Mouse (Mus musculus): ENCODE results near the gene Fam71a.

The Fam71a gene

DNA sequence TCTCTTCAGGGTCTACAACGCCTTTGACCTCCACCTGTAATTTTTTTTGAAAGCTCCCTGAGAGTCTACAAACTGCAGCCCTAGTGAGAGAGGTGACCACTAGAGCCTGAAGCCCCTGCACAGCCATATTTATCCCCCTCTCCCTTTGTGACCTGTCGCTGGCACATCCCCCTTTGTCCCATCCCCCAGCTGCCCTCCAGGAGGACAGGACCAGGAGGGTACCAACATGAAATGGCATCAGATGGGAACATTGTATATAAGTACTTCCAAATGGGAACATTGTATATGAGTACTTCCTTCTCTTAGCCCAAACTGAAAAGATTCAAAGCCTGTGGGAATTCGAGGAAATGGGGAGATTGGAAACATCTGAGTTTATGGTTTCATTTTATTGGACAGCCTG lies at the start of gene Fam71a:
TSS of gene Fam71a (minus strand) at position 101 of the 400 bp plus-strand sequence.
- no peak for DNase-seq

DNA sequence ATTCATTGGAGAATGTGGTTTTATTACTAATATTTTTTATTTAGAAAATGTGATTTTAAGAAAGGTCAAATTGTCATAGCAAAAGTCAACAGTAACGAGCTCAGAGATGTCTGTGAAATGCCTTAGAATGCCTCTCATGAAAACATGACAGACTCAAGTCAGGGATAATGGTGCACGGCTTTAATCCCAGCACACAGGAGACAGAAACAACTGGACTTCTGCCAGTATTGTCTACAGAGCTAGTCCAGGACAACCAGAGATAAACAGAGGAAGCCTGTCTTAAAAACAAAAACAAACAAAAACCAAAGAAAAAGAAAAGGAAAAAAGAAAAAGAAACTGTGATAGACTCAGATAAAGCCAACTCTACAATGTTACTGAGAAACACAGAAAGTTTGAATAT lies 46.5 kb upstream of the Fam71a start:
- no peak for DNase-seq

DNA sequence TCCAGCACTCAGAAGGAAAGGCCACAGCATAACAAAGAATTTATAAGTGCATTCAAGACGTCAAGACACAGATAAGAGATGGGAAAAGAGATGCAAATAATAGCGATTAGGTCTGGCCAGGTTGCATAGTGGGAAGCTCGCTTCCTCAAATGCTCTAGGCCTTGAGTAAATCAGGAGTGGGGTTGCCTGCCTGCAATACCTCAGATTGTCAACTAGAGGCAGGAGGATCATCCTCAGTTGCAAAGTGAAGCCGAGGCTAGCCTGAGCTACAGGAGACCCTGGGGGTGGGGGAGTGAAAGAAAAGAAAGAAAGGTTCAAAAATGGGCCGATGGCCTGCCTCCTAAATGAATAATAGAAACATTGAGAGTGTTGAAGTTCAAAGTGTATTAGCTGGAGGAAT lies 41.2 kb upstream of the Fam71a start:
- DNase-seq, result no peak

DNA sequence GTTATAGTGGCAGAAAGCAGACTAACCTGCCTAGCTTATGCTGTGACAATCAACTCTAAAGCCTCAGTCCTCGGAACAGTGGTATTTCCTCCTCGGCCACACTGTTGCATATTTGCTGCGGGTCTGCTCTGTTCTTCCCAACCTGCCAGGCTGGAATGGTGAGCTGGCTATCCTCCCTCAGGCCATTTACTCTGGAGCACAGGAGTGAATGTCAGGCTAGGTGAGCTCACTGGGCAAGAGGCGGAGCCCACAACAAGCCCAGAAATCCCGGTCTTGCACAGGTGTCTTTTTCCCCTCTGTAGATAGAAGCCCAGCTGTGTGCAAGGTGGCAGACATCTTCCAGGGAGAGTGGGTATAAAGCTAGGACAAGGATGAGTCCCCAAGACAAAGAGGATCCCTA lies 40.3 kb upstream of the Fam71a start:
- no peak for DNase-seq

DNA sequence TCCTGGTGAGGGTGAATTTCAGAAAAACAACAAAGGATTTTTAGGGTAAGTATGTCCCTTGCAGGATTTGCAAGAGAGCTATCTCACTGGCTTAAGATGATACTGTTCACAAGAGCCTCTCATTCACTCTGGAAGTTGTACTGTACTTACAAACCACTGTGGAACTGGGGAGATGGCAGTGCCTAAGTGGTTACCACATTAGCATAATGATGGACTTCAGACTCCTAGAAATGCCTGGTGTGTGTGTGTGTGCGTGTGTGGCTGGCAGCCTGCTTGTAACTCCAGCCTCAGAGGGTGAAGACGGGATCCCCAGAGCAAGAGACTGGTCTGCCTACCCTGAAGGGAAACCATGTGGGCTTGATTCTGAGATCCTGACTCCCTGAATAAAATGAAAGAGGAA lies 38.9 kb upstream of the Fam71a start:
- no peak for DNase-seq

DNA sequence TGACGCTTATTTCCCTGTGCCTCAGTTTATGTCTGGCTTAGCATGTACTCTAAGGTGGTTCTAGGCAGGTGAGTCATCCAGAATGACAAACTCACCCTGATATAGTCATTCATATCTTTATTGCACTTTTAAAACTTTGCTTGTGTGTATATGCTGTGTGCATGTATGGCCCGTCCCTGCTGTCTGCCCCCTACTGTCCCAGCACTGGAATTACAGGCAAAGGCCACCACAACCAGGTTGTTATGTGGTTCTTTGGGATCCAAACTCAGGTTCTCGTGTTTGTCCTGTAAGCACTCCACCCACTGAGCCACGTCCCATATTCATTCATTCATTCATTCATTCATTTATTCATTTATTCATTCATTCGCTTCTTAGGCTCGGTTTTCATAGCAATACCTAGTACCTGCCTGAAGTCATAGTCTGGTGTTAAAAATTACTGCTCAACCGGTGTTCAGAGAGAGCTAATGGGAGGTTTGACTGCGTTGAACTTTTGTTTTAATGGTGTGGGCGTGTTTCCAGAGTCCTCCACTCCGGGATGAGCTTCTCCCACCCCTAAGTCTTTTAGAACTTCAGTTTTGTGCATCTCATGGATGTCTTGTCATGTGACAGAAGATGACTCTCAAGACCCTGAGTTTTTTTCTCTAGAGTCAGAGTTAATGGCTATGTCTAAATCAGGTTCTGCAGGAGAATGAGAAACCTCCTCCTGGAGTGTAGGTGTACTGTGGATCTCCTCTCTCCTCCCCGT lies 37.8 kb upstream of the Fam71a start:
- DNase-seq, result no peak

DNA sequence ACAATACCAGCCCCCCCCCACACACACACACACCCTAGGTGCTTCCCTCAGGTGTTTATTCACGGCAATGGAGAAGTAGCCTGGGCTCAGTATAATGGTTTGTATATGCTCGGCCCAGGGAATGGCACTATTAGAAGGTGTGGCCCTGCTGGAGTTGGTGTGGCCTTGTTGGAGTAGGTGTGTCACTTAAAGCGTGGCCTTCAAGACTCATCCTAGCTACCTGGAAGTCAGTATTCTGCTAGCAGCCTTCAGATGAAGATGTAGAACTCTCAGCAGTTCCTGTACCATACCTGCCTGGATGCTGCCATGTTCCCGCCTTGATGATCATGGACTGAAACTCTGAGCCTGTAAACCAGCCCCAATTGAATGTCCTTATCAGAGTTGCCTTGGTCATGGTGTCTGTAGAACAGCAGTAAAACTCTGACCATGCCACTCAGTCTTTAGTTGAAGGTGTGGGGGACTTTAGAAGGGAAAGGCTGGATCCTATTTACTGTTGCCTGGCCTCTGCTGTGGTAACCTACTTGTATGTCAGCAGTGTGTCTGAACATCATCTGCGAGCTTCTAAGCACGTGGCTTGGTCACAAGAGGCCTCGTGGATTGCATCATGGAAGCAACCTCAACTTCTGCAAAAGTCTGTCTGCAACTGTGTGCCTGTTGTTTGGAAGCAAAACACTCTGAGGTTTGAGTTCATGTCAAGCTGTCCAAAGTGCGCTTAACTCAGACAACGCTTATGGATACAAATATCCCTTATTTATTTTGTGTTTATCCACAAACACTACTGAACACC lies 36.4 kb upstream of the Fam71a start:
- peak; percentile 76 for DNase-seq

DNA sequence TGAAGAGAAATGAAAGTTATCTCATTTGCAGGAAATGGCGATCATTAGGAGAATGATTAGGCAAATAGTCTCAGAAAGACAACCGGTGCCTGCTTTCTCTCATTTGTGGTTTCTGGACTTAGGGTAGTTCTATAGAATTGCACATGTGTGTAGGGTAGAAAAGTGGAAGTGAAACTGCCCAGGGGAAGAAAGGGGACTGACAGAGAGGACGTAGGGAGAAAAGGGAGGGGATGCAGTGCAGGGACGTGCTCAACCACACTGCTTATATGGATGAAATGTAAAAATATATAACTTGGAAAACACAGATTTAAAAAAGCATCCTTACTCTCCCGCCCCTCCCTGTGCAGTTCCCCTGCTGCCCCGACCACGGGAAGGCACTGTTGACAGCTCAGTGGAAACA lies 33.3 kb upstream of the Fam71a start:
- DNase-seq, result peak; percentile 46

DNA sequence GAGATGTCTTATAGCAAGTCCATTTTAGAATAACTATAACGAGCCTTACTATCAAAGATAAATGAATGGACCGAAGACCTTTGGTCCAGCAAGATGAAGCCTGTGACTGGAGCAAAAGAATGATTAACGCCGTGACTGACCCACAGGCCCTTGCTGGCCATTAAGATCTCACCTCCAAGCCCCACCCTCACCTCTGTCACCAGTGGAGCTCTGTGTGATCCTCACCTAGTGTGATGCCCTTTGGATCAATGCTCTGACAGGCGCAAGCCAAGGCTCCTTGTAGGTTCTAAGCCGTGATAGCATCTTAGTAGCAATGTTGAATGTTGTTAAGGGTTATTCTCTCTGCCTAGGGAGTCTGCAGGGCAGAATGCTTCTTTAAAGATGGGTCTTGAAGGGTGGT lies 31.4 kb upstream of the Fam71a start:
- no peak for DNase-seq

DNA sequence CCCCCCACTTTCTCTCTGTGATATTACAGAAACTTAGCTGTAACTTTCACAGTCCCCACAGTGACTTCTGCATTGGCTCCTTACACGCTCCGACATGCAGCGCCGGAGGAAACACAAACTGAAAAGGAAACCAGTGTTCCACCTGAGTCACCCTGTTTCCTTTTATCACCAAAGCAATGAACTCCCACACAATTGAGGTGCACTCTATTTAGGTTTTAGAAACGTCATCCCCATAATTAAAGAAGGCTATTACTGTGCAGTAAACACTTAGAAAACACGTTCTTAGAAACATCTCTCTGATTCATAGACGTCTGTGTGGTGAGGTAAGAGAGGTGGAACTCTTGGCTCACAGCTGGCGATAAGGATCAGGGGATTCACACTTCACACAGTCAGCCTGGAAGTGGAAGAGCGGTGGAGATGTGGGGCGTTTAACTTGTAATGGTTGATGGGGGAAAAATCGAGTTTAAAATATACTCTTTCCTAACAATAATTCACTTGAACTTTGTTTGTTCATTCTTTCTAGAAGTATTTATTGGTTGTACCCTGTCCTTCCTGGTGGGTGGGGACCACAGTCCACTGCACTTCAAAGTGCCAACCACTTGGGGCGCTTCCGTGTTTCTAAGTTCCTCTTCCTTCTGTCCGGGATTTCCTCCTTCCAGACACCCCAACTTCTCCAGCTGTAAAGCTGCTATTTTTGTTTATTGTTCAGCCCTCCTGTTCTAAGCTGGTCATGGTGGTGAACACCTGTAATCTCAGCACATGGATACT lies 29.2 kb upstream of the Fam71a start:
- peak; percentile 72 for DNase-seq

DNA sequence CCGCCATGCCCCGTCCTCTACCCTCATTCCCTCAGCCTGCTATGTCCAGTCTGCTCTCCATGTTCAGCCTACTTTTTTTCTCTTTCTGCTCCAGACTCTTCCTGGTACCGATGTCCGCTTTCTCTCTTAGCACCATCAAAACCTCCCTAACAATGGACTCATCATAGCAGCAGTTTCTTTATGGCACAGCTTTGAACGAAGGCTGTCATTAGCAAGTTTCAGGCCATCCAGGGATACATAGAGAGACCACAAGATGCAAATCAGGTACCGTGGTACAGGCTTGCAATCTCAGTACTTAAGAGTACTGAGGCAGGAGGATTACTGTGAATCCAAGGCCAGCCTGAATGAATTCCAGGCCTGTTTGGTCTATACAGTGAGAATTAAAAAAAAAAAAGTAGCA lies 28.1 kb upstream of the Fam71a start:
- no peak for DNase-seq

DNA sequence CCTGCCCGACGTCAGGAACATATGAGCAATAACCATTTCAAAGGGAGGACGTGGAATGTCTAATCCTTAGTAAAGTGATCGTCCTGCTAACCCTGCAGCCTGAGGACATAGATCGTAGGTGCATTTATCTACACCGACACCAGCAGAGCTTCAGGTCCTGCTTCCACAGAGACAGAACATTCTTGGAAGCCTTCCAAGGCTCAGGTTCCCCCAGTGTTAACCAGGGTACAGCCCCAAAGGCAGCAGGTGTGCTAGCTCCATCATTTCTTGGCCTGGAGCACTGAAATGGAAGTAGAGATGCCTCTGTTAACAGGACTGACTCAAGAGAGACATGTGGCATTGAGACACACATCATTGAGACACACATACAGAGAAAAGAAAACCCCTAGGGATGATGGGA lies 27.6 kb upstream of the Fam71a start:
- no peak for DNase-seq

DNA sequence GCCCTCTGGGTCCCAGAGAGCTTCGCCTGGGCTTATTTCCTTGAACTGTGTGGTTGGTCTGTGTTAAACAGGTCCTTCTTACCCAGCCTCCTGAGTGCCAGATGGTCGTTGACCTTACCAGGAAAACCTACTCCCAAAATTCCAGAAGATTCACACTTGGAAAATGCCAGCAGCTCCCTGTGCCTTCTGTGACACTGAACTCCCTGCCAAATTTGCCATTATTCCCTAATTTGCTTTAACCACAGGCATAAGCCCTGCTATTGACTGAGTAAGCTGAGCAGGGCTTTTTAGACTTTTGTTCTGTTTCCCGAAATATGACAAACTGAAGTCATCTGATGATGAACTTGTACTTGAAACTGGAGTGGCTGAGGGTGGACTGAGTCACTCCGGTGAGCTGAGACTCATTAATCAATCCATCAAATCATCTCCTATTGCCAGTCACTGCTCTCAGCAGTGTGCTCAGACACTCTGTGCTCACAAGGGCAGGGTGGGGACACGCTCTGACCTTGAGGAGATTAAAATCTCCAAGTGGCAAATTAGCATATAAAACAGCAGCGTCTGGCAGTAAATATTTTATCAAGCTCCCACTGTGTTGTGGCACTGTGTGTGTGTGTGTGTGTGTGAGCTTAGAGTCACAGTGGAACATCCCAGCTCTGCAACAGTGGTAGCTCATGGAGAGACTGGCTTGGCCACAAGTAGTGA lies 25.2 kb upstream of the Fam71a start:
- no peak for DNase-seq

DNA sequence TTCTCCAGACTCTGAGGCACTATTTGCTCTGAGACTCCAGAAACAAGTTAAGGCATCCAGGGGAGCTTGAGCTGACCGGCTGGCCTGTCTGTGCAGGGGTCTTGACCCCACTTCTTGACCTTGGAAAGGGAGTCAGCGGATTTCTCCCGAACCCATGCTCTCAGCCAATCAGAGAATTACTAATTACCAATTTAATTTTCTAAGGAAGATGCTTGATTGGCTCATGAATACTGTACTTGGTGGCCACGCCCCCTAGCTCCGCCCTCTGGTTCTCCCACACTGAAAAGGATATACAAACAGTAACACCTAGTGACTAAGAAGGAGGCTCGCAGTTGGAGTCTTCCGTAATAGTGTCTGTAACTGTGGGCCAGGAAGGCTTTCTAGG lies 21.8 kb upstream of the Fam71a start:
- DNase-seq, result peak; percentile 87

DNA sequence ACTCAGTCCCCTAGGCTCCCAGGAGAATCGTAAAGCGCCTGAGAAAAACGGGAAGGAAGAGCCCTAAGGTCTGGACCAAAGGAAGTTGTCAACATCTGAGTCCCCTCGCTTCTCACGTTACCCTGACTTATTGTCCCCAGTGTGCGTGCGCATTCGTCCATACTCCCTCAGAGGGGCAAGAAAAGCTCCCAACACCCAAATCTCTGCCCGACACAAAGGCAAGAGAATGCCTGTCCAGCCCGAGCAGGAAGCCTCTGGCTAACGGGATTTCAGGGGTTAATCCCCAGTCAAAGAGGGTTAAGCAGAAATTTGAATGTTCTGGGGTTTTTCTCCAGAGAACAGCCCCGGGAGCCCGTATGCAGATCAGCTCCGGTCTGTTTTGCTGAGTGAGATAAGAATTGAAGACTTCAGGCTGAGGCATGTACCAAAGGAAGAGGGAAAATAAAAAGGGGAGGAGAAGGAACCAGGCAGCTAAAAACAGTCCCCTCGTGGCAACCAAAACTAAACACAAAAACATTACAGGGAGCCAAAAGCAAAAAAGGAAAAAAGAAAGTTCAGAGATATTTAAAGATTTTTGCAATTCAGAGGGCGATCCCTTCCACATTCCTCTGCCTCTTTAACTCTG lies 21.3 kb upstream of the Fam71a start:
- DNase-seq, result peak; percentile 32

DNA sequence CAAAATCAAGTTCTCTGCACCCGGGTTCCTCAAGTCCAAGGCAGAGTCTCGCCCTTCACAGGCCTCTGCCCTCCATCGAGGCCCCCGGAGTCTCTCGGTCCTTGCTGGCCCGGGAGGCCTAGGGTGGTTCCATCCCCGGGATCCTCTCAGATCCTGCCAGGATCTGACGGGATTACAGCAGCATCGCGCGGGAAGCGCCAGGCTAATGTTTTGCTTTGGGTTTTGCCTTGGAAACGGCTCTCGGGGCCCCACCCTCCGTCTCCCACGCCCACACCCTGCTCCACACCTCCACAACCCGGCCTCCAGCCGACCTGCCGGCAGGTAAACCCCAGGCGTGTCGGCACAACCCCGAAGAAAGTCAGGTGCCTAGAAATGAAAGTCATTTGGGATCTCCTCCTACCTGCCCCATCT lies 20.2 kb upstream of the Fam71a start:
- DNase-seq, result peak; percentile 76

DNA sequence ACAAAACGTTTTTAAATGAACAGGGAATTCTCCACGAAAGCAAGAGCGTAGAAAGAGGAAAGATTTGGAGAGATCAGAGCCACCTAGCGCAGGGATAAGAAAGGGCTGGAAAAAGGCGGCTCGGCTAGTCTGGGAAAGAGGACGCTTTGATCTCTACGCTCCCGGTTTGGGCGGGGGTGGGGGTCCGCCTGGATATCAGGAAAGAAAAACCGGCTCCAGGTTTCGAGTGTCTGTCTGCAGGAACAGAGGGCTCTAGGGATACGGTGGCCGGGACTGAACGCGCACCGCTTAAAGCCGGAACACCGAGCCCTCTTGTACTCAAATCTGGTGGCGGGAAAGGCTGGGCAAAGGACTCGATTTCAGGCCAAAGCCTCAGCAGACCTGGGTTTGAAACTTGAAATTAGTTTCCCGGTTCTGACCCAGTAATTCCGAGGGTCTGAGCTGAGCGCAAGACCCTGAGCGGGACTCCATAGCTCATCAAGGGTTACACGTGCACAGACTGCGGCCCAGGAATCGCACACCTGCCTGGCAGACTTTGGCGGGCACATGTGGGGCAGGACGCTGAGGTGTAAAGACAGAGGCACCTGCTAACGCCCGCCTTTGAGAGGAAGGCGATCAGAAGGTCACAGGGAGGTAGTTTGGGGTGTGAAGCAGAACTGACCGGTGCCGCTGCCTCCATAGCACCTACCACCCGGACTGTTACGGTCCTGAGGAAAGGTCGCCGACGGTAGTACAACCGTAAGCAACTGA lies 19.6 kb upstream of the Fam71a start:
- peak; percentile 46 for DNase-seq

DNA sequence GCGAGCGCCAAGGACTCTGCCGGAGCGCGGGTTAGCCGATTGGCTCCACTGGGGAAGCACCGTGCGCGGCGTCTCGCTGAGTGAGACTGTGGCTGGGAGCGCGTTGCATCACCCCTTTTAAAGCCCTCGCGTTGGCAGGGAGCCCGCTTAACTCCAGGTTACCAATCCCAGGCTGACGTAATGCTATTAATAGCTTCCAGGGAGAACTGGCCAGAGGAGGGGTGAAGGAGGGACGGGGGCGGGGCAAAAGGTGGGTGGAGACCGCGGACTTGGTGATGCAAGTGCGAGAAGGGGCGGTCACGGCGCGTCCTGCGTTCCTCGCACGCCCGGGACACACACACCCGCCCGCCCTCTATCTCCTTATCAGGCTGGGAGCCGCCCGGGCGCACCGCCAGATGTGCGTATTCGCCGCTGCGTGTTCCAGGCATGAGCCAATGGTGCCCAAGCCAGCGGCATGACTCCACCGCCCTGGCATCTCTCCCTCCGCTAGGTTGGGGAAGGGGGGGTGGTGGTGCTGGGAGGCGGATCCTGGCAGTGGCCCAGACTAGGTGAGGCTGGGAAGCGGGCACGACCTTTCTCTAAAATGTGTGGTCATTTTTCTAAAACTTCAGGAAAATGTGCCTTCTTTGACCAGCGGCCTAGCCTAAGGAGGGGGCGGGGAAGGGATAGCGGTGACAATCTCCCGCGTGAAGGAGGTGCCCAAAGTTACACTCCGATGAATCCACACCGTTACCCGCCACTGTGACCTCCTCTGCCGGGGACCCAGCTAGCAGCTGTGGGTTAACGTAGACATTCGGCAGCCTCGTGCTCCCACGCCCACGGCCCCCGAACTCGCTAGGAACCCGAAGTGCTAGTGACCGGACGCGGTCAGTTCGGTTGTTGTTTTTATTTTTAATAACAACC lies 18.8 kb upstream of the Fam71a start:
- peak; percentile 100 for DNase-seq

DNA sequence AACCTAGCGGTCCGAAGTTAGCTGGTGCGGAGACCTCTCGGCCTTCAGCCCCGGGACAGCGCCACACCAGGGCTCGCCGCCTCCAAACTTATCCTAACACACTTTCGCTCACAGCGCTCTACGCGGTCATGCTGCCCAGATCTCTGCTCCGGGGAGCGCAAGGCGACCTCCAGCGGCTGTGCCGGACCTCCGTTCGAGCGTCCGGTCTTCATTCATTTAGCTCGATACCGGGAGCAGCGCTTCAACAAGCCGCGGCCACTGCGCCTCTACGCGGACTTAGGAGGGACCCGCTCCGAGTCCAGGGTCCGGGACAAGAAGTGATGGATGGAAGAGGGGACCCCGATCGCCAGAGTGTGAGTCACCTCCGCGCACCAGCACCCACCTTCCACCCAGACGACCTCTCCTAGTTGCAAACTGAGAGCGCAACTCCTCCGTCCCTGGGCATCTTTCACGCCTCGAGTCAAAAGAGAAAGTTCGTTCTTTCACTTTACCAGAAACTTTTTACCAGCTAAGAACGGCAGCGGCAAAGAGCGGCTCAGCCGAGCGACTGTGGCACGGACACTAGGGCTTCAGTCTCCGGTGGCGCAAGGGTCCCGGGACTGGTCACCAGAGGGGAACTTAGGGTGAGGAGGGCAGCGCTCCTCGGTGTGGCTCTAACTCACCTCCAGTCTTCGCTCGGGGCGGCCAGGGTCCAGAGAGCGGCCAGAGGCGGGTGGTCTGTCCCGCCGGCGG lies 18.0 kb upstream of the Fam71a start:
- peak; percentile 82 for DNase-seq
